Mouse (Mus musculus): Measurements from ENCODE around the gene Inpp5e.

Inpp5e gene

DNA sequence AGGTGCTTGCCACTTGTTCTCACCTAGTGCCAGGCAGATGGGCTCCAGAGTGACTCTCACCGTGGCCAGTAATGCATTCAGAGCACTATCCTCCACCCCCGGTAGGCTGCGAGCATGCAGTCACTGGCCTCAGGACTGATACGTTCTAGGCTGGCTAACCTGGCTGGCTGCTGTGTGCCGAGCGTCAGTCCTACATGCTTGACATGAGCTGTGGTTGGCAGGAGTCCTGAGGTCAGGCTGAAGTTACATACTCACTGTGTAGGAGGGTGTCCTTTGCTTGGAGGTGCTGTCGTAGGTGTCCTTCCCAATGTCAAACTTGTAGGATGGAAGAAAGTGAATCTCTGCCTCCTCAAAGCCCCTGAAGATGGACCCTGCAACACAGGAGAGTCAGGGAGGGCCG is 10.0 kb downstream of the Inpp5e start:
- ChIA-PET CTCF (interaction anchor here in 3 of 4 experiments (1.8 to 4.8 kb wide), 5 partner anchors 10 to 74 kb away, joined by 4 to 28 read pairs (median 8); partner anchors contain the start of gene Inpp5e (in 3 of the 3)), POLR2A (interaction anchor here (0.5 to 14.2 kb wide), 19 partner anchors 7 to 236 kb away, joined by 3 to 127 read pairs (median 5); partner anchors contain the start of genes Entr1 (in 3 of the 4), Inpp5e (in 3 of the 4), Pmpca (in 3 of the 4) and Dnlz (in 1 of the 4))

DNA sequence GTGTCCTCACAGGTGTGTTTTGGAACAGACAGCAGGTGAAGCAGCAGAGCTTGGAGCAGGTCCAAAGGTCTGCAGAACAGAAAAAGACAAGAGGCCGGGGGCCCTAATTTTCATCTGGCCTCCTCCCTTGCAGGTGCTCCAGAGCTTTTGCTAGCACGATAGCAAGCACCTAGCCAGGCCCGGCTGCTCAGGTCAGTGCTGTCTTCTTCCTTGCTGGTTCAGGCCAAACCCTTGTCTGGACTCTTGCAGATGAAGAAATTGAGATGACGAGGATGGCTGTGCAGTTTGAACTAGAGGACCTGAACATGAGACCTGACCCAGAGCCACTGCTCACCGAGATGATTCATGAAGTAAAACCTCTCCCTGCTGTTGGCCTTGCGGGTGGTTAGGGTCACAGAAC is 17.4 kb downstream of the Inpp5e start:
- CTCF ChIA-PET = interaction anchor here in 2 of 4 experiments (3.5 to 4.6 kb wide), 2 partner anchors 17 kb away, joined by 15 to 31 read pairs; partner anchors contain the start of gene Inpp5e (in 2 of the 2)
- POLR2A ChIA-PET = interaction anchor here in 3 of 4 experiments (1.6 to 14.2 kb wide), 5 partner anchors 10 to 18 kb away, joined by 5 to 127 read pairs (median 8); partner anchors contain the start of genes Inpp5e (in 3 of the 3) and Snapc4 (in 1 of the 3)

DNA sequence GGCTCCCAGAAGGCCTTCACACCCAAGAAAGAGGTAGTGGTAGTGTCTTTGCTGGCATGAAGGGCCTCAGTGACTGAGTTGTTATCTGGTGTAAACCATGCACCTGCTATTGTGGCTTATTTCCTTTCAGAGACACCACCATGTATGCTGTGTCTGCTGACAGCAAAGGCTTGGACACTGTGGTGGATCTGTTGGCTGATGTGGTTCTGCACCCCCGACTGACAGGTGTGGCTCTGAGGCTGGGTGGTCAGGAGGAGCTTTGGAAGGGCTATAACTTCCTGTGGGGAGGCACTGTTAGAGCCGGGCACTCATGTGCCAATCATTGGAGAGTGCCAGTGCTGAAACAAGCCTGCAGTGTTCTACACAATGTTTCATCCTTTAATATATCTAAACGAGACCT is 18.0 kb downstream of the Inpp5e start:
- CTCF ChIA-PET = interaction anchor here in 3 of 4 experiments (0.5 to 4.6 kb wide), 3 partner anchors 18 to 19 kb away, joined by 3 to 31 read pairs (median 15); partner anchors contain the start of gene Inpp5e (in 2 of the 3)
- POLR2A ChIA-PET = interaction anchor here in 3 of 4 experiments (0.6 to 14.2 kb wide), 11 partner anchors 10 to 1166 kb away, joined by 3 to 127 read pairs (median 6); partner anchors contain the start of genes Inpp5e (in 3 of the 3), Agpat2 (in 1 of the 3), Sec16a (in 1 of the 3) and Snapc4 (in 1 of the 3)

DNA sequence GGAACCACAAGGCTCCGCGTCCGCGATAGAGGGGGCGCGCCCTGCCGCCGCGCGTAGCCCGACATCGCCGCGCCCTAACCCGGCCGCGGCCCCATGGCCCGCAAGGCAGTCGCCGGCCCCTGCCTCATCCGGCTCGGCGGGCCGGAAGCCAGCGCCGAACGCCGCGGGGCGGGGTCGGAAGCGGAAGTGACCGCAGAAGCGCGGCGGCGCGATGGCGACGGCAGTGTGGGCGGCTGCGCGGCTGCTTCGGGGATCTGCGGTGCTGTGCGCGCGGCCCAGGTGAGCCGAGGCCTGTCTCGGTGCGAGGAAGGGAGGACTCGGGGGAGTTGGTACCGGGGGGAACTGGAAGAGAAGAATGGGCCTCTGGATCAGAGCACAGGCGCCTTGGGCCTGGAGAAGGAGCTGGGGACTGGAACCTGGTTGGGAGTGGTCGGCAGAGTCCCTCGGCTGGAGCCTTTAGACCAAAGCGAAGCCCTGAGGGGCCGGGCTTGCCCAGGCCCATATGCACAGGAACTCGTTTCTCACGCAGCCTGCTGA is 19.8 kb downstream of the Inpp5e start, which contains the start of the genes Entr1 and Pmpca:
Gene Entr1 (minus strand): TSS at position 163 of the 537 bp plus-strand sequence.
Gene Pmpca (plus strand): TSS at position 186 of the 537 bp plus-strand sequence.
- POLR2A ChIA-PET = interaction anchor here (0.6 to 14.2 kb wide), 42 partner anchors 9 to 247 kb away, joined by 3 to 127 read pairs (median 5); partner anchors contain the start of genes Snapc4 (in 4 of the 4), Inpp5e (in 3 of the 4), Dnlz (in 2 of the 4) and Sec16a (in 2 of the 4)
- CTCF ChIA-PET = interaction anchor here in 2 of 4 experiments (1.0 to 4.6 kb wide), 7 partner anchors 20 to 235 kb away, joined by 4 to 31 read pairs (median 8); partner anchors contain the start of genes Inpp5e (in 2 of the 2) and Dnlz (in 1 of the 2)

DNA sequence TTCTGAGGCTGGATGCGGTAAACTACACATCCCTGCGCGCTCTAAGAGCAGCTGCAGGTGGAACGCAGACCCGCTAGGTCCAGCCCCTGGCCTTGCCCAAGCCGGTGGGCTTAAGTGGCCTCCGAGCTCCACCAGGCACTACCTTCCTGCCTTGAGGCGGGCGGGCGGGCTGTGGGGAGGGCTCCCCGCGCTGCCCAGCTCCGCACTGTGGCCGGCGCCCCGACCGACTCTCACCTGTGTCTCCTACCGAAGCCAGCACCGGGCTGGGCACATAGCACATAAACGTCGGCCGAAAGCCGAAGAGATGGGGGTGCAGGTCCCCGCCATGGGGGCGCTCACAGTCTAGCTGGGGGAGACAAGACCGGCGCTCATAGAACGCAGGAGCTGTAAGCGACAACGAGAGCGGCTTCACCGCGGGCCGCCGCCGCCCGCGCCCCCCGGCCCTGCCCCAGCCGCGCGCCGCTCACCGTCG is 20.3 kb downstream of the Inpp5e start:
- ChIA-PET POLR2A (interaction anchor here (0.6 to 14.2 kb wide), 42 partner anchors 9 to 390 kb away, joined by 3 to 127 read pairs (median 4); partner anchors contain the start of genes Inpp5e (in 3 of the 4), Sec16a (in 2 of the 4), Snapc4 (in 2 of the 4) and Dnlz (in 1 of the 4)), CTCF (interaction anchor here (0.5 to 4.6 kb wide), 14 partner anchors 20 to 702 kb away, joined by 3 to 31 read pairs (median 4); partner anchors contain the start of genes Inpp5e (in 3 of the 4), Dnlz (in 1 of the 4) and Sec16a (in 1 of the 4))

DNA sequence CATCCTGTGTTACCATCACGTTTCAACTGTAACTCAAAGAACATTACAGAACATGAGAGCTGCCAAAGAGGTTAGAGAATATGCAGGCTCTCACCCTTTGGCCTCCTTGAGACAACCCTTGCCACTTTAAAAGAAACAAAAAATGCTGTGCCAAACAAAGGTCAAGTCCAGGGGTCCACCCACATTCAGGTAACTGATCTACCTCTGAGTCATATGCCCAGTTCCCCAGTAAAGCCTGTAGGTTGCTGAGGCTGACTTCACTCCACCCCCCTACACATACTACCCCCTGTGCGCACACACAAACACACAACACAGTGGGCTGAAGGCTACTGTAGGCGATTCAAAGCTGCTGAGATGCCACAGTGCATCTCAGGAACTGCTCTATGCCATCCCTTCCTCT is 21.3 kb downstream of the Inpp5e start:
- CTCF ChIA-PET = interaction anchor here in 3 of 4 experiments (0.6 to 4.6 kb wide), 8 partner anchors 21 to 1055 kb away, joined by 3 to 31 read pairs (median 6); partner anchors contain the start of genes Inpp5e (in 2 of the 3) and Brd3os (in 1 of the 3)
- POLR2A ChIA-PET = interaction anchor here in 3 of 4 experiments (0.5 to 14.2 kb wide), 25 partner anchors 9 to 410 kb away, joined by 3 to 127 read pairs (median 5); partner anchors contain the start of genes Inpp5e (in 3 of the 3), Sec16a (in 2 of the 3), Gm20532 (in 1 of the 3) and Snapc4 (in 1 of the 3)

DNA sequence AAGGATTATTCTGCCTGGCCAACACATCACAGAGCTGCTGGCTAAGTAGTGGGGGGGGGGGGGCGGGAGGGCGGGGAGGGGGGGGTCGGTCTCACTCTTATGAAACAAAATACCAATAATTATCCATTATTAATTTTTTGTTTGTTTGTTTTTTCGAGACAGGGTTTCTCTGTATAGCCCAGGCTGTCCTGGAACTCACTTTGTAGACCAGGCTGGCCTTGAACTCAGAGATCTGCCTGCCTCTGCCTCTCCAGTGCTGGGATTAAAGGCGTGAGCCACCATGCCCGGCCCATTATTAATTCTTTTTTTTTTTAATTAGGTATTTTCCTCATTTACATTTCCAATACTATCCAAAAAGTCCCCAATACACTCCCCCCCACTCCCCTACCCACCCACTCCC is 28.1 kb downstream of the Inpp5e start:
- ChIA-PET CTCF (interaction anchor here (1.2 to 3.3 kb wide), 7 partner anchors 27 to 56 kb away, joined by 3 to 15 read pairs (median 6); partner anchors contain the start of genes Inpp5e (in 3 of the 4) and Dnlz (in 1 of the 4)), POLR2A (interaction anchor here (0.7 to 5.0 kb wide), 43 partner anchors 8 to 227 kb away, joined by 3 to 33 read pairs (median 4); partner anchors contain the start of genes Dnlz (in 3 of the 4), Inpp5e (in 3 of the 4), Pmpca (in 3 of the 4) and Entr1 (in 2 of the 4))

DNA sequence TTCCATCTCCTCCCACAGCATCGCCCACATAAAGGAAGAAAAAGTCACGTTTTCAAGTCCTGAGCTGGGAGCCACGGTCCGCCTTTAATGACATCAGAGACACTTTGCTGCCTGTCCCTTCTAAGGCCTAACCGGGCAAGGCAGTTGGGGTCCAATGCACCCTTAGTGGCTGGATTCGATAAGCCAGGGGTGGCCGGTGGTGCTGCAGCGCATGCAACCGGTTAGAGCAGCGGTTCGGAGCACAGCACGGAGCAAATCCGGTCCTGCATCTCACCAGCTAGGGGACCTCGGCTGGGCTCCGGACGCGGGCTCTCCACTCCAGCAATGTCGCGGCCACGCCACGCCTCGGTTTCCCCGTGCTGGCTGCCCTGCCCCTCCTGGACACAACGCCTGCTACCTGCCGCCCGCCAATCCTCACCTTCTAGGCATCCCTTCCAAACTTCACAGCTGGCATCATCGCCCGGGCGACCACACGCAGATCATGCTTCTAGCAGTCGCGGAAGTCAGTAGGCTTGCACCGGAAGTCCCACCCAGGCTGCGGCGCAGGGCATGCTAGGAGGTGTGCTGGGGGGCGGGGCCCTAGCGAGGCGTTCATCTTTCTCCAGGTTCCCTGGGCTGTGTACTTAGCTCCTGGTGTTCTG is 28.8 kb downstream of the Inpp5e start, which contains the start of gene Snapc4:
Gene Snapc4 (minus strand): TSS at position 523 of the 641 bp plus-strand sequence.
- POLR2A ChIA-PET = interaction anchor here (0.7 to 5.0 kb wide), 48 partner anchors 8 to 255 kb away, joined by 3 to 33 read pairs (median 4); partner anchors contain the start of genes Dnlz (in 3 of the 4), Inpp5e (in 3 of the 4), Pmpca (in 3 of the 4) and Sec16a (in 3 of the 4)
- CTCF ChIA-PET = interaction anchor here (0.6 to 3.3 kb wide), 12 partner anchors 26 to 734 kb away, joined by 3 to 15 read pairs (median 5); partner anchors contain the start of genes Inpp5e (in 3 of the 4) and Dnlz (in 1 of the 4)

DNA sequence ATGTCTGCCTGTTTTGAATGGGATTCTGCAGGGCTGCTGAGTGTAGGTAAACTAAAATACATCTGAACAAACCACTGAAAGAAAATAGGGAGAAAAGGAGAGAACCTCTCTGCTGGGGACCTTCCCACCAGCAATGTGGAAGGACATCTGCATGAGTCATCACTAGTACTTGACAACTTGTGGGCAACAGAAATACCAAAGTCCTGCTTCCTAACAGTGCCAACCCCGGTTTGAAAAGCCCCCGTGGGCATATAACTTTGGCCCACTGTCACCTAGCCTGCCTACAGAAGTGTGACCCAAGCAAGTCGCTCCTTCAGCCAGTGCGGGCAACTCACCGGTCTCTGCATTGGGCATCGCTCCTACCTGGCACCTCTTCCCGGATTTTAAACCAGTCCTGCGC is 36.6 kb downstream of the Inpp5e start:
- ChIA-PET CTCF (interaction anchor here in 1 of 4 experiments (0.9 kb wide), 1 partner anchor 15 kb away, joined by 3 read pairs; no protein-coding TSS in a partner anchor), POLR2A (interaction anchor here in 3 of 4 experiments (0.5 to 1.7 kb wide), 5 partner anchors 8 to 364 kb away, joined by 3 to 5 read pairs (median 3); partner anchors contain the start of genes Entr1 (in 1 of the 3) and Pmpca (in 1 of the 3))

DNA sequence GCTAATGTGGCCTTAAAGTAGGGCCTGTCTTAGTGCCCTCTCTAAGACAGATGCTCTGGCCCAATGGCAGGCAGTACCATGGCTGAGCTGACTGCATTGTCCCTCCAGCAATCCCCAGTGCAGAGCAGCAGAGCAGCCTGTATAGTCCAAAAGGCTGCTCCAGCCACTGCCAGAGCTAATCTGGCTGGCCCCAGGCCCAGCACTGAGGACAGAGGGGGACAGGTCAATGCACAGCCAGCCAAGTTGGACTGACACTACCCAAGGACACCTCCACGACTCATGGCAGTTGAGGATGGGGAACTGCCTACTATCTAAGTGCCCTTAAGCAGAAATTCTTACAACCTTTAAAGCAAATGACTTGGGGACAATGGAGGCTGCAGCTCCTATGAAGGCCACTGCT is 40.4 kb downstream of the Inpp5e start:
- CTCF ChIA-PET = interaction anchor here in 1 of 4 experiments (1.4 kb wide), 1 partner anchor 11 kb away, joined by 4 read pairs; no protein-coding TSS in a partner anchor
- POLR2A ChIA-PET = no interaction called here

DNA sequence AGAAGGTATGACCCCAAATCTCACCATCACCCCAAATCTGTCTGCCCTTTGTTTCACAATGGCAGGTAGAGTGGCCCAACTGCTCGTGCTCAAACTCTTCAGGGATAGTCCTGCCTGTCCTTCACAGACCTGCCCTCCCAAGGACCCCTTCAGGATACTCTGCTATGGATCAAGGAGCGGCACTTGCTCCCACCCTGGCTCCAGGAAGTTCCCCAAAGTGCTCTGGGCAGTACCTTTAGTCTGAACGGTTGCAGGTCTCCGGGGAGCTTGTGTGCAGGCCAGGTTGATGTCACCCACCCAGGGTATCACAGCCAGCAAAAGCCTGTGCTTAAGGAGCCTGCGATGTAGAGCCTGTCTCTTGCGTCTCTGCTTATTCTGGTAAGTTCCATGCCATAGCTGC is 41.1 kb downstream of the Inpp5e start:
- CTCF ChIA-PET = interaction anchor here in 2 of 4 experiments (1.3 to 1.4 kb wide), 2 partner anchors 11 to 43 kb away, joined by 3 to 4 read pairs; no protein-coding TSS in a partner anchor
- POLR2A ChIA-PET = interaction anchor here in 2 of 4 experiments (1.2 to 1.5 kb wide), 3 partner anchors 12 to 70 kb away, joined by 3 read pairs; partner anchors contain the start of gene Snapc4 (in 1 of the 2)

DNA sequence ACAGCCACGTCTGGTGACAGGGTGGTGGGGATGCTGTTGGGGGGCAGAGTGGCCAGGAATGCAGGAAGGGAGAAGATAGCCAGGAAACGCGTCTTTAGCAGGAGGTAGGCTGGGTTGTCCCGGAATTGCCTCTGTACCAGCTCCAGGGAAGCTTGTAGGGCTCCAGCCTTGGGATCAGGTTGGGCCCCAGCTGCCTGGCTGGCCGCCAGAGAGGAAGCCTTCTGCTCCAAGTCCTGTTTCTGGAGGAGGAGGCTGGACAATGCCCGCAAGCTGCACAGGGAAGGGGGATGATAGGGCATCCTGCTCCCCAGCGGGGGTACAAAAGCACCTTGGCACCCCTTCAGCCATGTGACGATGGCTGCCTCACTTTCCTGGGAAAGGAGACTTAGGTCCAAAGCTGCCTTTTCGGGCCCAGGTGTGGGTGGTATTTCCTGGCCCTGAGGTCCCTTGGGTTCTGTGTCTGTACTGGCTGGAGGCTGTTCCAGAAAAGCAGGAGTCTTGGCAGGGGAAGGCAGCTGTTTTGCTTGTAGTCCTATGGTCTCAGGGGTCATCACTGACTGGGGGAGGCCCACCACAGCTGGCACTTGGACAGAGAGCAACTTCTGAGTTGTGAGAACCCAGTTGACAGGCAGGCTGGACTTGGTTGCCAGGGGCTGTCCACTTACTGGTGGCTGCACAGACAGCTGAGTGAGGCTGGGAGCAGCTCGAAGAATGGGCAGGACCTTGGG is 44.1 kb downstream of the Inpp5e start:
- CTCF ChIA-PET = no interaction called here
- POLR2A ChIA-PET = interaction anchor here (0.7 to 2.2 kb wide), 14 partner anchors 7 to 49 kb away, joined by 3 to 7 read pairs (median 4); partner anchors contain the start of genes Snapc4 (in 2 of the 4) and Gpsm1 (in 1 of the 4)

DNA sequence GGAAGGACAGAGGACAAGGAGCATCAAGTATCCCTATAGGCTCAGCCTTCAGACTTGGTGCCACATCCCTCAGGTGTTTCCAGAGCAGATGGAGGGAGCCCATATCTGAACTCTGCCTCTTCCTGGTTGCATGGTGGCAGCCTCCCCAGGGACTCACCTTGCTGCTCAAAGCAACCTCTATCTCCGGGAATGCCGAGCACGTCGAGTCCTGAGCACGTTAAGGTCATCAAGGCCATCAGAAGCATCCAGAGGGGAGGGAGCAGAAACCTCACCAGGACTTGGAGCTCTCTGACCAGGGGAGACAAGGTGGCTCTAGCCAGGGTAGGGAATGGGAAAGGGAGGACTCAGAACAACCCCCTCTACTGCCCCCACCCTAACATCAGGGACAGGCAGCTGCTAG is 45.5 kb downstream of the Inpp5e start:
- POLR2A ChIA-PET = interaction anchor here in 3 of 4 experiments (0.6 to 2.2 kb wide), 15 partner anchors 9 to 80 kb away, joined by 3 to 7 read pairs (median 4); partner anchors contain the start of genes Dnlz (in 1 of the 3), Entr1 (in 1 of the 3), Inpp5e (in 1 of the 3) and Pmpca (in 1 of the 3)
- CTCF ChIA-PET = interaction anchor here in 1 of 4 experiments (2.1 to 2.2 kb wide), 2 partner anchors 9 to 12 kb away, joined by 5 to 7 read pairs; partner anchors contain the start of gene Dnlz

DNA sequence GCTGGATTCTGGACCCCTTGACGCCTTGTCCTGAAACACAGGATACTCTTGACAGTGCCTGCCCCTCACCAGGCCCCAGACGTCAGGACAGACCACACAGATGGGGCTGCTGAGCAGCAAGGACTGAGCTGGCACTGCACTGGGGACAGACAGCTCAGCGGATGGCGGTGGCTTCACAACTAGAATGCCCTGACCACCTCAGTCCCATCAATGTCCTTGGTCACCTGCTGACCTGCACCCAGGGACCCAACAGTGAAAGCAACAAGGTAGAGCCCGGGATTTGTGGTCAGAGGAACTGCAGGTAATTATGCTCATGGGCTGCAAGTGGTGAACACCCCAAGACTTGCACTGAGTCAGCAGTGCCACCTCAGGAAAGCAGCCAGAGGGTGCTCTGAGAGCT is 46.0 kb downstream of the Inpp5e start:
- POLR2A ChIA-PET = interaction anchor here in 2 of 4 experiments (0.8 to 2.7 kb wide), 10 partner anchors 11 to 80 kb away, joined by 3 to 14 read pairs (median 4); partner anchors contain the start of genes Dnlz (in 1 of the 2), Entr1 (in 1 of the 2), Inpp5e (in 1 of the 2) and Pmpca (in 1 of the 2)
- CTCF ChIA-PET = interaction anchor here in 3 of 4 experiments (0.5 to 2.2 kb wide), 4 partner anchors 9 to 203 kb away, joined by 3 to 7 read pairs (median 4); partner anchors contain the start of gene Dnlz (in 1 of the 3)

DNA sequence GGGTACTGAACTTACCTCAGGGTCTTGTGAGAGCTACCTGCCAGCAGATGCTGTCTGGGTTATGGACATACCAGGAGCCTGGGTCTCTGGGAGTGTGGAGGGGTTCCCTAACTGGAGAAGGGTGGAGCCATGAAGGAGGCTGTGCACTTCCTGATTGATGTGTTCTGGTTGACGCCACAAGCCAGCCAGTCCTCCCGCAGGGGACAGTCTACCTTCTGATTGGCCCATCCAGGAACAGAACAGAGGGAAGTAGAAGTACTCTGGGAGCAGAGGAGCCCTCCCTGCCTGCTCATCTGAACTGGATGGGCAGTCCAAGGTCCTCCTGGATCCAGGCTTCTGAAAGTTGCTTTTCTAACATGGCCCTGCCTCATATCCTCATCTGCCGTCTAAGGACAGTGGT is 48.2 kb downstream of the Inpp5e start, which contains the start of gene Card9:
Gene Card9 (minus strand): TSS at position 147 of the 400 bp plus-strand sequence.
- POLR2A ChIA-PET = interaction anchor here (0.7 to 2.7 kb wide), 10 partner anchors 8 to 85 kb away, joined by 3 to 14 read pairs (median 4); partner anchors contain the start of genes Dnlz (in 4 of the 4), Snapc4 (in 2 of the 4) and Inpp5e (in 1 of the 4)

More for the DNA sequence above, 48.2 kb downstream of the Inpp5e start, which contains the start of gene Card9:
- CTCF ChIA-PET = interaction anchor here in 2 of 4 experiments (1.2 to 1.7 kb wide), 2 partner anchors 36 to 48 kb away, joined by 3 to 7 read pairs; partner anchors contain the start of gene Inpp5e (in 1 of the 2)
